Mouse (Mus musculus) erythroblast, adult 5-6 weeks (primary cell): ENCODE measurements around the gene Hdgf. TPM values are rescaled to one million over a fixed set of nuclear protein-coding genes. Genes with fewer than 3 reads are reported as not detected.
"Not testable (repeated sequence)": the region's sequence is repeated elsewhere in the genome, so short reads cannot be mapped to it uniquely, and the experiment has no call there.

Experiments
- ATAC-seq: replicated peaks from 2 replicates; pipeline ENCODE4 v1.8.0; 2016; ENCODE audit warnings: moderate number of reproducible peaks, mild to moderate bottlenecking, moderate TSS enrichment, inconsistent platforms; ENCODE audit not compliant: poor library complexity, low FRiP score, severe bottlenecking
- total RNA-seq, 2 experiments: library from RNA; stranded (forward) in 1 of 2; stranded (reverse) in 1 of 2; fragments of 150-400 nt in 1 of 2; fragments of 200-764, 138-1000 nt in 1 of 2; gene quantifications; 2 replicates each; pipeline versions ENCODE4 v1.2.3 to v1.2.4; 2015 to 2017; ENCODE audit warnings: low replicate concordance in 2 of 2

Hdgf gene
- 99.5 and 116 TPM in 2 replicates for total RNA-seq (2015; ENCODE audit: low replicate concordance)
- 131 and 168 TPM in 2 replicates for total RNA-seq (2017; ENCODE audit: low replicate concordance)

DNA sequence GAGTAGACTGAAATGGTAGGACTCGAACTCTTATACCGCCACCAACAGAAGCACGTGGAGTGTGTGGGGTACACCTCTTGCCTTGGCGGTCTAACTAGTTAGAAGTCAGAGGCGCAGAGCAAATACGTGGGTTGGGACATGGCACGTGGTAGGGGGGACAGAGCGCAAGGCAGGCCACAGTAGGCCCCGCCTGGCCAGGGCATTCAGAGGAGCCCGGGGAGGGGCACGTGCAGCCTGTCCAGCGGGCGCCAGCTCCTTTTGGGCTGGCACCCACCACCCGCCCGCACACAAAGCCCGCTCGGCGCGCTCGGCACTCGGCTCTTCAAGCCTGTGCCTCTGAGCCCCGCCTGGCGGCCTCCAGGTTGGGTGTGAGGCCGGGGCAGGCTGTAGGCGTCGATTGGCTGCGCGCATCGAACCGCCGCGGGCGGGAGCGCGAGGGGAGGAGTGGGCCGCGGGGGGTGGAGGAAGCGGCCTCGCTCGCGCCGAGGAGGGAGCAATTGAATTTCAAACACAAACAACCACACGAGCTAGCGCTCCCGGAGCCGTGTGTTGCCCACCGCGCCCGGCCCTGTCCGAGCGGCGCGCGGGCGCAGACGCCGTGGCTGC, at the start of gene Hdgf:
TSS of gene Hdgf (plus strand) at position 442 of the 606 bp plus-strand sequence.
- peak; percentile 85 for ATAC-seq

DNA sequence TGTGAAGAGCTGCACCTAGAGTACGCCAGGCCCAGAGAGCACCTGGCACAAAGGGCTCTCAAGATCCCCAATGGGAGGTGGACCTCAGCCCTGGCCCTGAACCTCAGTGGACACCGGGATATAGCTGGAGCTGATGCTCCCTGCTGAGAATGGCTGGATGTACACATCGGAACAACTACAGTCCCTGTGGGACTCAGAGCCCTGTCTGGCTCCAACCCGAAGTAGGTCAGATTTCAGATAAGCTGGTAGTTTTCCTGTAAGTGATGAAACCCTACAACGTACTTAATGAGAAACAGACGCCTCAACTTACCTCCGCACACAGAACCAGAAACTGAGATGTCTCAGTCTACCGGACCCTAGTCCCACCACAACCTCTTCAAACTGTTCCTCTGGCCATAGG, 48.5 kb upstream of the Hdgf start:
- no peak for ATAC-seq

DNA sequence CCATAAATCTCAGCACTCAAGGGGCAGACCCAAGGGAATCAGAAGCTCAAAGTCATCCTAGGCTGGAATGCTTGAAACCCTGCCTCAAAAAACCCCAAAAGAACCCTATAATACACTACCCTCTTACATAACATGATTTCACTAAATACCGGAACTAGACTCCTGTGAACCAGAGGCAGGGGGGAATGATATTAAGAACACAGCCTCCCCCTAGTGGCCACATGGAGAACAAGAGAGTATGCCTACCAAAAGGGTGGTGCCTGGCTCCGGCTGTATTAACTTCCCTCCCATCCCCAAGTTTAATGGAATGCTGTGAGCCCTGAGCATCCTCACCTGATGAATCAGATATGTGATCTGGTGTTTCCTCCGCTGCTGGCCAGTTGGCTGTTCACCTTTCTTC, 46.3 kb upstream of the Hdgf start:
- ATAC-seq = peak; percentile 85

DNA sequence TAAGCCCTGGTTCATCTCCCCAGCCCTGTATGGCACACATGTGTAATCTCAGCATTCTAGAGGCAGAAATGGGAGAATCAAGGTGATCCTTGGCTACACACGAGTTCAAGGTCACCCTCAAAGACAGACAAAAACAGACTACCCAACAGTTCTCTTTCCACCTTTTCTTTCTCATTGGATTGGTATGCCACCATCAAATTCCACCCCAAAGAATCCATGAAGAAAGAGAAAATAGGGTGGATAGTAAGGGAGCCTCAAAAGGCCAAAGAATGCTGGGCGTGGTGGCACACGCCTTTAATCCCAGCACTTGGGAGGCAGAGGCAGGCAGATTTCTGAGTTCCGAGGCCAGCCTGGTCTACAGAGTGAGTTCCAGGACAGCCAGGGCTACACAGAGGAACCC, 42.0 kb upstream of the Hdgf start:
- not testable (repeated sequence) for ATAC-seq

DNA sequence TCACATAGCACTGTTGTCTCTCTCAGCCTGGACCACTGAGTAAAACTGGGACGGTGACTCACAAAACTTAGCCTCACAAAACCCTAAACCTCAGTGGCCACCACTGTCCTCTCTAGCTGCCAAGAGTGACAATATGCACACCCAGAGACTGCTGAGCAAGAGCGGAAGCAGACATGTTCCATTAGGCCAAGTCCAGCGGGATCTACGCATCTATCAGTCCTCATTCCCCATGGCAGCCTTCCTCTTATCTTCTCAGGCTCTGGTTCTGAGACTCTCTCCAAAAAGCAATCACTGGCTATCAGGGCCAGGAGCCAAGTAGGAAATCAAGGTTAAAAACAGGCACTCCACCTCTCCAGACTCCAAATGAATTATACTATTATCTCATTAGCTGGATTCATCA, 28.4 kb upstream of the Hdgf start:
- ATAC-seq = no peak

DNA sequence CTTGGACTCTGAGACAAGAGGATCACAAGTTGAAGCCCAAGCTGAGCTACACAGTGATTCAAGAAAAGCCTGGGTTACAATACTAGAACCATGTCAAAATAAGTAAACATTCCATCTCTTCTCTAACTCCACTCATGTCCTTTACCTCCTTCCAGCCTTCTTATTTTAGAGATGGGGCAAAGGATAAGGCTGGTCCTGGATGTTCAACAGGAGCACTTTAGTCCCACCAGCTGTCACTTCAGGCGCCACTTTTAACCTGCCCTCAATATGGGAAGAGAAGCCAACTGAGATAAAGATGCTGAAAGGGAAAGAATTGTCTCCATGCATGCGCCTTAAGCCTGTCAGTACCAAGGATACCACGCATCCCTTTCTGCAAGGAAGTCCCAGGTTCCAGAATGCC, 21.8 kb upstream of the Hdgf start:
- ATAC-seq = no peak

- peak; percentile 11; the same call in 1 of the 2 replicates for ATAC-seq
Observed at GRCm38 (mm10) chr3:87884708-87885251, 21.3 kb upstream of the Hdgf start.

- ATAC-seq = peak; percentile 94
Observed at GRCm38 (mm10) chr3:87885281-87886003, 20.7 kb upstream of the Hdgf start, which contains the start of gene Prcc. Prcc (minus strand) TSS chr3:87885608.

DNA sequence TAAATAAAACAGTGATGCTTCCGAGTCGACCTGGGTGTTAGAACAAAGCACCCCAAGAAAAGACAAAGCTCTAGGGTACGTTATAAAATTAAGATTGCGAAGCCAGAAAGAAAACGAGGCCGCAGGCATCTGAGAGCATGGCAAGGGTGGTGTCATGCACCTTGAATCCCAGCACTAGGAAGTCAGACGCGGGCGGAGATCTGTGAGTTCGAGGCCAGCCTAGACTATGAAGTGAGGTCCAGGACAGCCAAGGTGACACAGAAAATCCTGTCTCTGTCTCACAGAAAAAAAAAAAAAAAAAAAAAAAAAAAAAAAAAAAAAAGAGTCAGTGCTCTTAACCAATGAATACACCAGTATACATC, 20.1 kb upstream of the Hdgf start:
- ATAC-seq = peak; percentile 31

DNA sequence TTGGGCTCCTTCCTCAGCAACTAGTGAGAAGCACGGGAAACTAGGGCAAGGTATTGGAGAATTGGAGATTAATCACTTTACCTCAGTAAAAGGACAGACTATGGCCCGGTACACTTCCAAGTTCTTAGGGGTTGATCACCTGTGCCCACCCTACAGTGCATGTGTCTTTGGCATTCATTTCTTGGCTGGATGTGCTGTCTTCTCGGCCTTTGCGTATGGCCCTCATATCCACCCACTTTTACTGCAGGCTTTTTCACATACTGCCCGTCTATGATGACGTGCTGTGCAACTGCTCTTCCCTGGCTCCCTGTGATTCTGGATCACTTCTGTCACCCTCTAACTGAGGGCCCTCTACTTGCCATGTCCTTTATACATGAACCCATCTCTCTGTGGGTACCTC, 19.7 kb upstream of the Hdgf start:
- no peak for ATAC-seq

DNA sequence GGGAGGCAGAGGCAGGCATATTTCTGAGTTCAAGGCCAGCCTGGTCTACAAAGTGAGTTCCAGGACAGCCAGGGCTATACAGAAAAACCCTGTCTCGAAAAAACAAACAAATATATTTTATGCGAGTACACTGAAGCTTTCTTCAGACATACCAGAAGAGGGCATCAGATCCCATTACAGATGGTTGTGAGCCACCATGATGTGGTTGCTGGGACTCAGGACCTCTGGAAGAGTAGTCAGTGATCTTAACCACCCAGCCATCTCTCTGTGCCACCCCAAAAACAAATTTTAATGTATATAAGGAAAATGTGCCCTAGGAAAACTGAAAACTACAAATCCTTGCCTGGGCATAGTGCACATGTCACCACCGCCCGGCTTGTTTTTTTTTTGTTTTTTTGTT, 18.7 kb upstream of the Hdgf start:
- not testable (repeated sequence) for ATAC-seq

DNA sequence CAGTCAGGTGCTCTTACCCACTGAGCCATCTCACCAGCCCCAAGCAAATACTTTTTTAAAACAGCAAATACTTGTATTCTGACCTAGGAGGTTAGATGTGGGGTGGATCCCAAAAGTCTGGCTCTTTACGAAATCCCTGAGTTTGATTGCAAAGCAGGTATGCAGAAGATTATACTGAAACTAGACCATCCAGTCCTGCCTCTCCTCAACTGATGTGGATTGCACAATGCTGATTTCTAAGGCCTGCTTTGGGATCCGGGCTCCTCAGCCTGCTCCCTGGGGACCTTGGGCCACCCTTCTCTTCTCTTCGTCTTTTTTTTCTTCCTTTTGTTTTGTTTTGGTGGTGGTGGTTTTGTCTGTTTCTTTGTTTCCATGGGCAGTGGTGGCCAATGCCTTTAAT, 14.6 kb upstream of the Hdgf start:
- ATAC-seq = no peak

DNA sequence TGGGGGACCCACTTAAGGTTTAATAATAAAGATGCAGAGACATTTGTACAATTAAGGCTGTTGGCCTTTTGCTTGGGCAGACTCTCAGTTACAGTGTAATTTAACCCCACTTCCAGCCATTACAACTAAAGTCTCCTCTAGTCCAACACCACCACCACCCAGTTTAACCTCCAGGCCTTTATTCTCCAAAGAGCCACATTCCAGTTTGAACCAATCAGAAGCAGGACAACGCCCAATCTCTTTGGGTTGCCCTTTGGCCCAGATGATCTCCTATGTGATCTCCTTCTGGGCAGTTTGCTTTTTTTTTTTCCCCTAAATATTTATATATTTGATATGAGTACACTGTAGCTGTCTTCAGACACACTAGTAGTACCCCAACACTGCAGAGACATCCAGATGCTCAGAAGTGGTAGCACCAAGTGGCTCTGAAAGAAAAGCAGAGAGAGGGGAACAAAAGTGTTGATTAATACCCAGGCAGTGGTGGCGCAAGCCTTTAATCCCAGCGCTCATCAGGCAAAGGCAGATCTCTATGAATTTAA, 12.7 kb upstream of the Hdgf start:
- peak; percentile 64 for ATAC-seq

DNA sequence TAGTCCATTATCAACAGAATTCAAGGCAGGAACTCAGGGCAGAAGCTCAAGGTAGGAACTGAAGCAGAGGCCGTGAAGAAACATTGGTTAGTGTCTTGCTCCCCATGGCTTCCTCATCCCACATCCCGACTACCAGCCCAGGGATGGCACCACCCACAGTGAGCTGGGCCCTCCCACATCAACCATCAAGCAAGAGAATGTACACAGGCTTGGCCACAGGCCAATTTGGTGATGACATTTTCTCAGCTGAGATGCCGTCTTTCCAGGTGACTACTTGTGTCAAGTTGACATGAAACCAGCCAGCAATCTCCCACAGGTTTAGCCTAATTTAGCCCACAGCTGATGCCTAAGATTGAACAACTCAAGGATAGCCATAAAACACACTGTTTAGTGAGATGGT, 6.9 kb upstream of the Hdgf start:
- no peak for ATAC-seq

- ATAC-seq = no peak
Observed at GRCm38 (mm10) chr3:87899776-87900175, 6.3 kb upstream of the Hdgf start.

- ATAC-seq = peak; percentile 80
Observed at GRCm38 (mm10) chr3:87901036-87901624, 5.0 kb upstream of the Hdgf start.

- not testable (repeated sequence) for ATAC-seq
Observed at GRCm38 (mm10) chr3:87901959-87902358, 4.2 kb upstream of the Hdgf start.

DNA sequence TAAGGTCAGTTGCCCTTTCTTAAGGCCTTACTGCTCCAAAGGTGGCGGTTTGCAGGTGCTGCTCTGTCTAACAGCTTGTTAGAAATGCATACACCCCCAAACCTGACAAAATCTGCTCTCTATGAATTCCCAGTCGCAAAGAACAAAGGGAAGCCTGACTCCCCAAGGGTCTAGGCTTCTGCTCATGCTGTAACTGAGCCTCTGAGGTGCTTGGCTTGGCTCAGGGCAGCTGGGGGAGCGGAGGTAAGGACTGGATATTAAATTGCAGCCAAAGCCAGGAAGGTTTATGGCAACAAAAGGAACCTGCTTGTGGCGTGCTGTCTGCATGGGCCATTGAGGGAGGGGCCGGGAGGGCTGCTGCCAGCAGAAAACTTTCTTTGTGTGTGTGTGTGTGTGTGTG, 2.3 kb upstream of the Hdgf start:
- ATAC-seq = no peak

- ATAC-seq = no peak
Observed at GRCm38 (mm10) chr3:87906601-87906980, 470 bp downstream of the Hdgf start.

DNA sequence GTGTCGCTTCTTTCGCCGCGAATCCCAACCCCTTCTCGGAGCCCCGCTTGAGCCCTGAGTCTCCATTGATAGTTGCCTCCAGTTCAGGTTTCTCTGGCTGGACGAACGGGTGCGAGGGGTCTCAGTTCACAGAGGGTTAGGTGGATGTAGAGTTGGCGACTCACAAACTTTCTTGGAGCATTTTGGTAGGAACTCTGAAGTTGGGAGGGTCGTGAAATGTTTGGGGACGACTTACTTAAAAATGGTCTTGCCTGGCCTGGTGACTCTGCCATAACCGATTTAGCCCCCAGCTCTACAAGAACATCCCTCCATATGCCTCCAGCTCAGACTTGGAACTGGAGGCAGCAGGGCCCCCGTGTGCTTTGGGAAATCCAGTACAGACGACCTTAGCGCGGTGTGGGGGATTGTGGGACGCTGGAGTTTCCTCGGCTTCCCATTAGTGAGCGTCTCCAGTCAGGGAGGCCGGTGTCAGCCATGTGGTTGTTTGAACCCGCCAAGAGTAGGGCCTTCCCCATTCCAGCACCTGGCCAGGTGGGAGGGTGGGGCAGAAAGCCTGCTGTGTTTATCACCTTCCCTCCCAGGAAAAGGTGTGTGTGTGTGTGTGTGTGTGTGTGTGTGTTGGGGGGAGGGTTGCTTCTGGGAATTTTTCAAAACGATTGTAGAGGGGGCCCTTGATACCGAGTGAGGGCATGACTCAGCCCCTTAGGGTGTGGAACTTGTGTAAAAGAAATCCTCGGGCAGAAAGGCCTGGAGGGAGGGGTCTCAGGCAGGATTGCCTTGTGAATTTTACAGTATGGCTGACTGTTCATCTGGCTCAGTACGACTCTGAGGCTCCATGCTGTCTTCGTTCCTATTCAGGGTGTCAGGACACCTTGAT, 1.1 kb downstream of the Hdgf start:
- ATAC-seq = peak; percentile 35
